Mouse (Mus musculus) stomach, embryonic 14.5 days (tissue): Measurements from ENCODE around the gene Prelid1. TPM values are rescaled to one million over a fixed set of nuclear protein-coding genes. Genes with fewer than 3 reads are reported as not detected.

ENCODE experiments used
- ATAC-seq: fragments of 200-750 bp; cut with Nextera tagmentation; 2 replicates; pipeline ENCODE4 v1.8.0; 2017; ENCODE audit warnings: low read depth, moderate TSS enrichment; ENCODE audit not compliant: insufficient number of reproducible peaks, insufficient read depth, low FRiP score
- H3K27ac ChIP-seq: fragments of 300-500 bp; sonication (generic); 2 replicates; pipeline ENCODE4 v1.5.1; 2014; ENCODE audit warnings: mild to moderate bottlenecking, low read length, moderate library complexity, mixed read lengths
- H3K27me3 ChIP-seq: fragments of 300-500 bp; sonication (generic); 2 replicates; pipeline ENCODE4 v1.6.1; 2014; ENCODE audit warnings: low read length, control low read depth, mixed read lengths; ENCODE audit not compliant: control insufficient read depth, insufficient read depth
- H3K36me3 ChIP-seq: fragments of 300-500 bp; sonication (generic); 2 replicates; pipeline ENCODE4 v1.6.1; 2014; ENCODE audit warnings: mild to moderate bottlenecking, control low read depth, low read length, moderate library complexity, mixed read lengths; ENCODE audit not compliant: control insufficient read depth, insufficient read depth
- H3K4me1 ChIP-seq: fragments of 300-500 bp; sonication (generic); 2 replicates; pipeline ENCODE4 v1.6.1; 2014; ENCODE audit warnings: low read length, control low read depth, mixed read lengths; ENCODE audit not compliant: control insufficient read depth, insufficient read depth
- H3K4me2 ChIP-seq: fragments of 300-500 bp; sonication (generic); replicated peaks from 2 replicates; pipeline ENCODE4 v1.6.1; 2014; ENCODE audit warnings: low read depth, low read length, control low read depth
- H3K4me3 ChIP-seq: fragments of 300-500 bp; sonication (generic); 2 replicates; pipeline ENCODE4 v1.5.1; 2014; ENCODE audit warnings: low read depth, low read length, control low read depth
- H3K9ac ChIP-seq: fragments of 300-500 bp; sonication (generic); replicated peaks from 2 replicates; pipeline ENCODE4 v1.6.1; 2014; ENCODE audit warnings: low read depth, mild to moderate bottlenecking, control low read depth, low read length, moderate library complexity, mixed read lengths
- H3K9me3 ChIP-seq: fragments of 300-500 bp; sonication (generic); 2 replicates; pipeline ENCODE4 v1.6.1; 2016; ENCODE audit warnings: low read depth, low read length, control low read depth; ENCODE audit not compliant: control insufficient read depth
- WGBS: fragments of 180-500 bp; shearing (Covaris S2); extraction: QIAGEN DNeasy Blood & Tissue Kit; methylation state at CpG from one replicate; pipeline ENCODE4 v1.1.7; 2014; 5-methylcytosine and 5-hydroxymethylcytosine counted together
- polyA plus RNA-seq: library from polyadenylated mRNA; unstranded; fragments of >200 nt; fragmentation: Nextera tagmentation; extraction: Ambion mirVana; gene quantifications from 2 replicates; pipeline ENCODE4 v1.2.1, GENCODE M21; 2014

Prelid1 gene
- polyA plus RNA-seq, 1 experiment from 2014 or later, result 525 TPM

DNA sequence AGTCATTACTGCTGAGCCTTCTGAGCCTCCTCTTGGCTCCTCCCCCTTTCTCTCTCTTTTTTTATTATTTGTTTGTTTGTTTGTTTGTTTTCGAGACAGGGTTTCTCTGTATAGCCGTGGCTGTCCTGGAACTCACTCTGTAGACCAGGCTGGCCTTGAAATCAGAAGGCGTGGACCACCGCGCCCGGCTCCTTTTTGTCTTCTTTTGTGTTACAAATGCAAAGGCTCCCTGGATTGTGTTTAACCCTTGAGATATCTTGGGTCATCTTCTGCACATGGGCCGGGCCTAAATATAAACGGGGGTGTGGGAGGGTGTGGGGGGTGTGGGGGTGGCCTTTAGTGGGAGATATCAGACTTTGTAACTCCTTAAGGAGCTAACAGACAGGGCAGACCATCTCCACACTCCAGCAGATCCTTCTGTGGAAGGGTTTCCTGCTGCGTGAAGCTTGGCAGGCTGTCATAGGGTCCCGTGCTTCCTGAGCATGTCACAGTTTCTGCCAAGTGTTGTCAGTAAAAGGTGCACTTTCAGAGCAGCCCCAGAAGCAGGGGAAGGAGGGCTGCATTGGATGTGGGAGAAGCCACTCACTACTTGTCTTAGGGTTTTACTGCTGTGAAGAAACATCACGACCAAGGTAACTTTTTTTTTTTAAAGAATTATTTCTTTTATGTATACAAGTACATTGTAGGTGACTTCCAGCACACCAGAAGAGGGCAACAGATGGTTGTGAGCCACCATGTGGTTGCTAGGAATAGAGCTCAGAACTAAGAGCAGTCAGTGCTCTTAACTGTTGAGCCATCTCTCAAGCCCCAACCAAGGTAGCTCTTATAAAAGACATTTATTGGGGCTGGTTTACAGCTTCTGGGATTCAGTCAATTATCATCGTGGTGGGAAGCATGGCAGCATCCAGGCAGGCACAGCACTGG is 18.1 kb downstream of the Prelid1 start:
- H3K9me3 ChIP-seq, result no peaks in the 10 kb centered on the region
- no peak overlapping the region for H3K27ac ChIP-seq
- no peak for ATAC-seq
- WGBS, result 59% methylated on average over 12 of the region's 12 CpGs
- no peaks in the 10 kb centered on the region for H3K4me1 ChIP-seq
- H3K36me3 ChIP-seq, result no peaks in the 10 kb centered on the region
- no peaks in the 10 kb centered on the region for H3K27me3 ChIP-seq
- H3K4me2 ChIP-seq, result no peak overlapping the region
- no peak overlapping the region for H3K9ac ChIP-seq
- H3K4me3 ChIP-seq, result no peak overlapping the region

DNA sequence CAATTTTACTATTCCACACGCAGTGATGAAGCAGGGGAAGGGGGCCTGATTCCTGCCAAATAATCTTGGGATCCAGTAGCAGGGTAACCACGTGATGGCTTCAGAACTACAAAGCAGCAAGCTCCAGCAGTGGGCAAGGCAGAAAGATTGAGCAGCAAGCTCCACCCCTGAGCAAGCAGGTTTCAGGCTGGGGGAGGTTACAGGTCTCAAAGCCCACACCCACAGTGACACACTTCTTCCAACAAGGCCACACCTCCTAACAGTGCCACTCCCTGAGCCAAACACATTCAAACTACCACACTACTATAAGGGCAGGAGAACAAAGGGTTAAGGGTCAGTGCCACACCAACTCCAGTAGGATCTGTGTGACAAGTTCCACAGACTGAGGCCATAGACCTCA is 19.0 kb downstream of the Prelid1 start:
- Histone ChIP-seq H3K4me3 (no peak overlapping the region), H3K27ac (no peak overlapping the region), H3K9me3 (no peaks in the 10 kb centered on the region), H3K9ac (no peak overlapping the region), H3K4me1 (no peaks in the 10 kb centered on the region), H3K27me3 (no peaks in the 10 kb centered on the region), H3K4me2 (no peak overlapping the region), H3K36me3 (peaks cover 3% of the 10 kb centered on the region; the same call in 1 of the 2 replicates)
- WGBS, result 34% methylated on average over 2 of the region's 2 CpGs
- peak; percentile 78 for ATAC-seq

DNA sequence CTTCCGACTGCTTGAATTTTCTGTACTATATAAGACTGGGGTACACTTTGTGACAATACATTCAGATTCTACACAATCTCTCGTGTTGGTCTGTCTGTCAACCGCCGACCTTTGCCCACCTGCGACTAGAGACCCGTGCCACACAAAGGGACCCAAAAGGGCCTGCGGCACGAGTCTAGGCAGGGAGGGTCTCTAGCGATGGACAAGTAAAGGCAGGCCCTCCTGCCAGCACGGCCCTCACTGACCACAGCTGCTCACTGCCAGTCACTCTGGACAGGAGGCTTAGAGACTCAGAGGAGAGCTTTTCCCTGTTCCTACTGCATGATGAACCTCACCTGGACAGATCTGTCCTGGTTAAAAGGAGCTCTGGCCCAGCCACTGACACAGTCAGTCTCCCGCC is 22.2 kb downstream of the Prelid1 start:
- 25% methylated on average over 11 of the region's 11 CpGs for WGBS

GRCm38 (mm10) chr13:55344286-55344685 is 24.0 kb downstream of the Prelid1 start:
- Histone ChIP-seq H3K4me3 (no peak overlapping the region), H3K36me3 (peaks cover 53% of the 10 kb centered on the region), H3K27me3 (no peaks in the 10 kb centered on the region), H3K27ac (no peak overlapping the region), H3K9me3 (no peaks in the 10 kb centered on the region), H3K9ac (no peak overlapping the region), H3K4me2 (no peak overlapping the region), H3K4me1 (no peaks in the 10 kb centered on the region)
- no peak for ATAC-seq
- WGBS, result 89% methylated on average over 7 of the region's 7 CpGs

More for the DNA sequence above, 22.2 kb downstream of the Prelid1 start:
- no peaks in the 10 kb centered on the region for H3K27me3 ChIP-seq
- H3K4me2 ChIP-seq, result no peak overlapping the region
- no peak overlapping the region for H3K27ac ChIP-seq
- H3K4me1 ChIP-seq, result no peaks in the 10 kb centered on the region
- H3K9me3 ChIP-seq, result no peaks in the 10 kb centered on the region
- H3K9ac ChIP-seq, result no peak overlapping the region
- ATAC-seq, result no peak
- H3K36me3 ChIP-seq, result peaks cover 35% of the 10 kb centered on the region
- H3K4me3 ChIP-seq, result no peak overlapping the region

DNA sequence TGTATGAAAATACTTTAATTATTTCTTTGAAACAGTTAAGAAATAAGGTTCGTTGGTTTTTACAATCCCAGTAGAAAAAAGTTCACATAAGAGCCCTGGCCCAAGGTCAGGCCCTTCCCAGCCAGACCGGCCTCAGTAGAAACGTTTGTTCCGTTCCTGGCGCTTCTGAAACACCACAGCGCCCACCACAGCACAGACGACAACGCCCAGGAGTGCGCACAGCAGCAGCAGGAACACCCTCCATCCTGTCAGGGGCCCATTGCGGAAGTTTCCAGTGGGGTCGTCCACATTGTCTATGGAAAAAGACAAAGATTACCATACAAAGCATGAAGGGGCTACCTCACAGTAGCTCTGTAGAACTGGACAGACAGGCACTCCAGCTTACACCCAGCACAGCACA is 26.4 kb downstream of the Prelid1 start:
- peaks cover 69% of the 10 kb centered on the region for H3K36me3 ChIP-seq
- 86% methylated on average over 11 of the region's 11 CpGs for WGBS
- ATAC-seq, result no peak

GRCm38 (mm10) chr13:55361145-55361544 is 40.8 kb downstream of the Prelid1 start:
- Histone ChIP-seq H3K36me3 (peaks cover 16% of the 10 kb centered on the region; the same call in 1 of the 2 replicates), H3K27ac (no peak overlapping the region), H3K4me1 (peaks cover 14% of the 10 kb centered on the region; the same call in 1 of the 2 replicates), H3K4me3 (peak overlapping the region; percentile 88), H3K27me3 (no peaks in the 10 kb centered on the region), H3K9ac (no peak overlapping the region), H3K9me3 (no peaks in the 10 kb centered on the region), H3K4me2 (peak overlapping the region; percentile 83)
- no peak for ATAC-seq

More for the DNA sequence above, 26.4 kb downstream of the Prelid1 start:
- H3K27me3 ChIP-seq, result no peaks in the 10 kb centered on the region
- H3K9ac ChIP-seq, result no peak overlapping the region
- no peaks in the 10 kb centered on the region for H3K4me1 ChIP-seq
- no peaks in the 10 kb centered on the region for H3K9me3 ChIP-seq
- no peak overlapping the region for H3K4me3 ChIP-seq
- no peak overlapping the region for H3K4me2 ChIP-seq
- H3K27ac ChIP-seq, result no peak overlapping the region

- H3K9ac ChIP-seq, result peak overlapping the region; percentile 77
- H3K4me1 ChIP-seq, result peaks cover 14% of the 10 kb centered on the region; the same call in 1 of the 2 replicates
- H3K4me3 ChIP-seq, result peak overlapping the region; percentile 88
- no peaks in the 10 kb centered on the region for H3K9me3 ChIP-seq
- peaks cover 12% of the 10 kb centered on the region; the same call in 1 of the 2 replicates for H3K36me3 ChIP-seq
- H3K4me2 ChIP-seq, result peak overlapping the region; percentile 83
- ATAC-seq, result peak; percentile 49; the same call in 1 of the 2 replicates
- peak overlapping the region; percentile 87 for H3K27ac ChIP-seq
- no peaks in the 10 kb centered on the region for H3K27me3 ChIP-seq
- under 1% methylated on average over 32 of the region's 32 CpGs for WGBS
Observed at GRCm38 (mm10) chr13:55361974-55362452, 41.7 kb downstream of the Prelid1 start.

- H3K9me3 ChIP-seq, result no peaks in the 10 kb centered on the region
- H3K9ac ChIP-seq, result peak within 1 kb of the TSS; percentile 77
- peak within 1 kb of the TSS; percentile 83 for H3K4me2 ChIP-seq
- peaks cover 11% of the 10 kb centered on the region; the same call in 1 of the 2 replicates for H3K36me3 ChIP-seq
- peak within 1 kb of the TSS; percentile 87 for H3K27ac ChIP-seq
- H3K27me3 ChIP-seq, result no peaks in the 10 kb centered on the region
- peak; percentile 99 for ATAC-seq
- peak within 1 kb of the TSS; percentile 88 for H3K4me3 ChIP-seq
- WGBS, result 0% methylated on average over 35 of the region's 35 CpGs
- peaks cover 14% of the 10 kb centered on the region; the same call in 1 of the 2 replicates for H3K4me1 ChIP-seq
Observed at GRCm38 (mm10) chr13:55362453-55363060, 42.3 kb downstream of the Prelid1 start, which contains the start of gene Lman2. Lman2 (minus strand) TSS chr13:55362783.
